Mouse (Mus musculus): ENCODE measurements around the gene Dnajc13.

The Dnajc13 gene

GRCm38 (mm10) chr9:104262823-104263352, at the start of gene Dnajc13:
Gene Dnajc13, minus strand, starts transcription at chr9:104262930.
- DNase-seq (ENCODE audit: low read depth, low spot score): peak; percentile 97

- peak; percentile 79 for DNase-seq (ENCODE audit: low read depth, low spot score)
These were observed 44.0 kb upstream of the Dnajc13 start for GRCm38 (mm10) chr9:104306734-104307133.

- DNase-seq (ENCODE audit: low read depth, low spot score): peak; percentile 34
These were observed 42.8 kb upstream of the Dnajc13 start for GRCm38 (mm10) chr9:104305333-104306111.

GRCm38 (mm10) chr9:104304800-104305199, 42.1 kb upstream of the Dnajc13 start:
- DNase-seq (ENCODE audit: low read depth, low spot score): no peak

GRCm38 (mm10) chr9:104304376-104304775, 41.6 kb upstream of the Dnajc13 start:
- peak; percentile 15 for DNase-seq (ENCODE audit: low read depth, low spot score)

GRCm38 (mm10) chr9:104300569-104300968, 37.8 kb upstream of the Dnajc13 start:
- DNase-seq (ENCODE audit: low read depth, low spot score): no peak

GRCm38 (mm10) chr9:104297041-104297440, 34.3 kb upstream of the Dnajc13 start:
- no peak for DNase-seq (ENCODE audit: low read depth, low spot score)

GRCm38 (mm10) chr9:104284934-104285333, 22.2 kb upstream of the Dnajc13 start:
- no peak for DNase-seq (ENCODE audit: low read depth, low spot score)

GRCm38 (mm10) chr9:104282536-104282935, 19.8 kb upstream of the Dnajc13 start:
- DNase-seq (ENCODE audit: low read depth, low spot score): peak; percentile 66

GRCm38 (mm10) chr9:104281737-104282136, 19.0 kb upstream of the Dnajc13 start:
- DNase-seq (ENCODE audit: low read depth, low spot score): no peak

- no peak for DNase-seq (ENCODE audit: low read depth, low spot score)
These were observed 18.2 kb upstream of the Dnajc13 start for GRCm38 (mm10) chr9:104280725-104281495.

- peak; percentile 64 for DNase-seq (ENCODE audit: low read depth, low spot score)
These were observed 14.9 kb upstream of the Dnajc13 start for GRCm38 (mm10) chr9:104277528-104278162.

- peak; percentile 73 for DNase-seq (ENCODE audit: low read depth, low spot score)
These were observed 12.5 kb upstream of the Dnajc13 start for GRCm38 (mm10) chr9:104275084-104275785.

GRCm38 (mm10) chr9:104272057-104272456, 9.3 kb upstream of the Dnajc13 start:
- no peak for DNase-seq (ENCODE audit: low read depth, low spot score)

- DNase-seq (ENCODE audit: low read depth, low spot score): no peak
These were observed 8.9 kb upstream of the Dnajc13 start for GRCm38 (mm10) chr9:104271642-104272041.

GRCm38 (mm10) chr9:104269944-104270343, 7.2 kb upstream of the Dnajc13 start:
- no peak for DNase-seq (ENCODE audit: low read depth, low spot score)

- no peak for DNase-seq (ENCODE audit: low read depth, low spot score)
These were observed 6.7 kb upstream of the Dnajc13 start for GRCm38 (mm10) chr9:104269349-104269871.

GRCm38 (mm10) chr9:104264567-104264966, 1.8 kb upstream of the Dnajc13 start:
- no peak for DNase-seq (ENCODE audit: low read depth, low spot score)

GRCm38 (mm10) chr9:104262016-104262762, 541 bp downstream of the Dnajc13 start:
- DNase-seq (ENCODE audit: low read depth, low spot score): peak; percentile 86

GRCm38 (mm10) chr9:104260306-104260705, 2.4 kb downstream of the Dnajc13 start:
- DNase-seq (ENCODE audit: low read depth, low spot score): no peak

Data from R1 (cell line).